Mouse (Mus musculus): ENCODE measurements around the gene Castor2. TPM values are rescaled to one million over a fixed set of nuclear protein-coding genes. Genes with fewer than 3 reads are reported as not detected.

Castor2 gene
- total RNA-seq, 1 experiment from 2014 or later: 1.2 TPM

DNA sequence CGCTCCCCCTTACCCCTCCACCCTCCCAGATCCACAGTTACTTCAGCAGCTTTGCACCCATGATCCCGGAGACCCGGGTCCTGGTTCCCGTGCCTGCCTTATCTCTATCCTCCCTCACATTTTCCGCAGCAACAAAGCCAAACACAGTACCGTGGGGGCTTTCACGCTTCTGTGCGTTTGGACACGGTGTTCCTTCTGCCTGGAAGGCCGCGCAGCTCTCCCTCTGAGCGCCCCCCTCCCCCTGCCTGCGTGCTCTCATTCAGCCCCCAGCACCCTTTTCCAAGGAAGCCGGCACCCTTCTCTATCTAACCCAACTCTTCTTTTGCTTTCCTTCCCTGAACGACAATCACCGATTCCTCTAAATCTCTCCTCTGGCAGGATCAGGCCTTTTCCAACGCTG, 535 bp upstream of the Castor2 start:
- ATAC-seq (replicated peaks in 1 of 2; ENCODE audit: insufficient read depth in 1 of 2, low FRiP score in 2 of 2, low TSS enrichment in 1 of 2, low read depth in 1 of 2, poor library complexity in 2 of 2, severe bottlenecking in 2 of 2): 0 out of 4 replicates have a peak, but pooled peaks of 1 of the 2 experiments have one; percentile 12

DNA sequence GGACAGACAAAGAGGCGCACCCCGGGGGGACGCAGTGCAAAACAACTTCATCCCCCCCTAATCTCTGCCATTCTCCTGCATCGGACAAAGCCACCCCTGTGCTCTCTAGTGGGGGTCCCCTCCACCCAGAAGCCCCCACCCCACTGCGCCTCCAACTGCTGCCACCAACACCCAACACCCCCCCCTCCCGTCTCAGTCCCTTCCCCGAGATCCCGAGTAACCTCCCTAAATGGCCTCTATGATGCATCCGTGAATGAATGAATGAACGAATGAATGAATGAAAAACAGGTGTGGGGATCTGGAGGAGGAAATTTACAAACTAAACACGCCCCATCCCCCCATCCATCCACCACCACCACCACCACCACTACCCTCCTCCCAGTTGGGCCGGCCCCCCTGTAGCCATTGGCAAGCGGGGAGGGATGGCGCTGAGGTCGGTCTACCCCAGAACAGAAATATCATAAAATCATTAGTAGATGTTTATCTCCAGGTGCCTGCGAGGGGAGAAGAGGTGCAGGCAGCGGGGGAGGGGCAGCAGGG, 791 bp downstream of the Castor2 start:
- no peak for ATAC-seq (replicated peaks in 1 of 2; ENCODE audit: insufficient read depth in 1 of 2, low FRiP score in 2 of 2, low TSS enrichment in 1 of 2, low read depth in 1 of 2, poor library complexity in 2 of 2, severe bottlenecking in 2 of 2)

DNA sequence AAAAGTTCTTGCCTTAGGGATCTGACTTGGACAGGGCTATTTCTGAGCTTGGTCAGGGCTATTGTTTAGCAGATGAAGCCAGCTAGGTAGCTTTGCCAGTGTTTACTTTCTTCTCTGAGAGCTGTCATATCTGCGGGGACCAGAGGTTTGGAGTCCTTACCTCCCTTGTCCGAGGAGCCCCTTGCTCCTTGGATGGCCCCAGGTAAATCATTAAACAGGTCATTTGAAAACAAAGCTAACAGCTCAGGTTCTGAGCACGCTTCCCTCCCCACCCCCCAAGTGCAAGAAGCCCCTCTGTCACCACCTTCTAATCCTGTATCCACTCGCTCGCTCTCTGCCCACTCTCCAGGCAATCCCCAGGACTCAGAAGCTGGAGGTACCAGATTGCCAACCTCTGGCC, 1.8 kb downstream of the Castor2 start:
- no peak for ATAC-seq (replicated peaks in 1 of 2; ENCODE audit: insufficient read depth in 1 of 2, low FRiP score in 2 of 2, low TSS enrichment in 1 of 2, low read depth in 1 of 2, poor library complexity in 2 of 2, severe bottlenecking in 2 of 2)

DNA sequence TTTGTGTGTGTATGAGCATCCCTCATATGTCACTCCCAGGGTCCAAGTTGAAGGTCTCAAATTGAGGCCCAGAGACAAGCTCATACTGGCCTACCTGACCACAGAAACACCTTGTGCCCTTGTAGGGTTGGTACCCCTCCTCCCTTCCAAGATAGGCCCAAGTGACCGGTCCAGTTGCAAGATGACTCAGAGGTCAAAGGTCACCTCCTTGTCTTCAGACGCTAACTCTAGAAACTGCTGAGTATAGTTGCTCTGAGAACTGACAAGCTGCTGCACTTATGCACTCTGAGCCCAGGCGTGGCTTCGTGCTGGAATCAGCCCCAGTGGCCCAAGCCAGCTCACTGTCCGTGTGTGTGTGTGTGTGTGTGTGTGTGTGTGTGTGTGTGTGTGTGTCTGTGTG, 2.4 kb downstream of the Castor2 start:
- ATAC-seq (replicated peaks in 1 of 2; ENCODE audit: insufficient read depth in 1 of 2, low FRiP score in 2 of 2, low TSS enrichment in 1 of 2, low read depth in 1 of 2, poor library complexity in 2 of 2, severe bottlenecking in 2 of 2): no peak

DNA sequence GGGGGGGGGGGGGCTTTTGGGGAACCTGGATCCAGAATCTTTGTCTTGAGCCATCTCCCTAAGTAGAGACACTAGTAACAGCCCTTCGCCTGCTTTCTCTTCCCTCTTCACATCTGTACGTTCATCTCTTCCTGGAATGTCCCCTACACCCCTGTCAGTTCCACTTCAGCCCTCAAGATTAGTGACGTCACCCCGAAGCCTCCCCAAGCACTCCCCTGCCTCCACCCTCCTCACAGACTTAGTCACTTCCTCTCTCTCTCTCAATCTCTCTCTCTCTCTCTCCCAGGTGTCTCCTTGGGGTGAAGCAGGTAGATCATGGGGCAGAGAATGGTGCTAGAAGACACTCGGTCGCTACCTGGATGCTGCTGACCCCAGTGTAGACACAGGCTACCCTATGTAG, 3.2 kb downstream of the Castor2 start:
- ATAC-seq (replicated peaks in 1 of 2; ENCODE audit: insufficient read depth in 1 of 2, low FRiP score in 2 of 2, low TSS enrichment in 1 of 2, low read depth in 1 of 2, poor library complexity in 2 of 2, severe bottlenecking in 2 of 2): no peak

DNA sequence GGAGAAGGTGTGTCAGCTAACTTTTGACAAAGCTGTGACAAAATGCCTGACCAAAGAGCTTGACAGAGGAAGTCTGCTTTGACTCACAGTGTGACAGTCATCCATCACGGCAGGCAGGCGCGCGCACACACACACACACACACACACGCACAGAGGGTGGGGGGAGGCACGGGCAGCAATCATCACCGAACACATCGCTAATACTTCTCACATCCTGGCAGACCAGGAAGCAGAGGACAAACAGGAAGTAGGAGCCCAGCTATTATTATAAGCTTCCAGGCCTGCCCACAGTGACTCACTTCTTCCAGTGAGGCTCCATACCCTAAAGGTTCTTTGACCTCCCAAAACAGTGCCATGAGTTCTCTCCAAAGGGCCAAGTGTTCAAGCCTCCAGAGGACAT, 6.3 kb downstream of the Castor2 start:
- ATAC-seq (replicated peaks in 1 of 2; ENCODE audit: insufficient read depth in 1 of 2, low FRiP score in 2 of 2, low TSS enrichment in 1 of 2, low read depth in 1 of 2, poor library complexity in 2 of 2, severe bottlenecking in 2 of 2): no peak

DNA sequence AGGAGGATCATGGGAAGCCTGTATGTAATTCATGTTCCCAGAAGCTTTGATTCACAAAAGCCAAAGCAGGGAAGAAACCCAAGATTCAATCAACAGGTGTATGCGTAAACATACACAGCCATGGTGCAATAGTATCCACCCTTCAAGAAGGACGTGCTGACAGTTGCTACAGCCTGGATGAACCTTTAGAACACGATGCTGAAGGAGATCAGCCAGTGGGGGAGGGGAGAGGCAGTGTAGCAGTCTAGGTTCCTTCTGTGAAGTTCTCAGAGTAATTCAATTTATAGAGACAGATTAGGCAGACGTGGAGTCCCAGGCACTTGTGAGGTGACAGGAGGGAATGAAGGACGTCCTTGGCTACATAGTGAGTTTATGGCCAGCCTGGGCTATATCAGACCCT, 15.5 kb downstream of the Castor2 start:
- ATAC-seq (replicated peaks in 1 of 2; ENCODE audit: insufficient read depth in 1 of 2, low FRiP score in 2 of 2, low TSS enrichment in 1 of 2, low read depth in 1 of 2, poor library complexity in 2 of 2, severe bottlenecking in 2 of 2): no peak

DNA sequence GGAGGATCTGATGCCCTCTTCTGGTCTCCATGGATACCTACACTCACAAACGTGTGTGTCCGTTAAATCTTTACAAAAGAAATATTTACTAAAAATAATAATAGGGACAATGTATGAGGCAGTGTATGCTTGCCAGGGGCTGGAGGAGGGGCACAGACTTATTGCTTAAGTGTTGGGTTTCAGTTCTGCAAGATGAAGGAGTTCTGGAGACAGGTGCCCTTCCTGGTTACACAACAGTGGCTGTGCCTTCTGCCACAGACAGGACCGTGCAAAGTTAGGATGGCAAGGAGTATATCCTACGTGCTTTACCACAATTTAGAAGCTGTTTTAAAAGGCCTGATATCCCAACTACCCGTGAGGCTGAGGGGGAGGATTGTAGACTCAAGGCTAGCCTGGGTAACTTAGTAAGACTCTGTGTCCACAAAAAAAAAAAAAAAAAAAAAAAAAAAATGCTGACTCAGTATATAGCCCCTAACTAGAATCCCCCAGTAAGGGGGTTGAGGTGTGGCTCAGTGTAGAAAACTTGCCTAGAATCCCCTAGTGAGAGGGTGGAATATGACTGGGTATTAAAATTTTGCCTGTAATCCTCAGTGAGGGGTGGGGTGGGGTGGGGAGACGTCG, 16.2 kb downstream of the Castor2 start:
- no peak for ATAC-seq (replicated peaks in 1 of 2; ENCODE audit: insufficient read depth in 1 of 2, low FRiP score in 2 of 2, low TSS enrichment in 1 of 2, low read depth in 1 of 2, poor library complexity in 2 of 2, severe bottlenecking in 2 of 2)

DNA sequence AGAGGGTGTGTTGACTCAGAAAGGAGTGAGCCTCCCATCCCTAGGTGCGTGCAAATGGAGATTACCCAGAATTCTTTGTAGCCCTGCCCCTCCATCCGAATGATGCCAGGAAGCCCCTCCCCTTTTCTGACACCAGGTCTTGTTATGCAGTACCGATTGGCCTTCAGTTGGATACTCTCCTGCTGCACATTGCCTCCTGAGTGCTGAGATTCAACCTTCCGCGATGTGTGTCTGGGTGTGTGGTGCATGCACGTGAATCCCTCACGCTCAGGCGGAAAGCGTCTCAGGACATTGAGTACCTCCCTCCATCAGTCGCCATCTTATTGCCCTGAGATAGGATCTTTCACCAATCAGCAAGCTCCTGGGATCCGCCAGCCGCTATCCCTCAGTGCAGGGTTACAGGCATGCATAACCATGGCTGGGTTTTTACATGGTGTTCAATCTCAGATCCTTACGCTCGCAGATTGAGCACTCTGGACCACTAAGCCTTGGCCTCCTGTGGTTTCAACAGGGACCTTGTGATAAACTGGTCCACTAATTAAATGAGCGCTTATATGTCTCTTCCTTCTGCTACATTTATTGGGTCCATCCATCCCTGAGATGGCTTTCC, 19.4 kb downstream of the Castor2 start:
- no peak for ATAC-seq (replicated peaks in 1 of 2; ENCODE audit: insufficient read depth in 1 of 2, low FRiP score in 2 of 2, low TSS enrichment in 1 of 2, low read depth in 1 of 2, poor library complexity in 2 of 2, severe bottlenecking in 2 of 2)

DNA sequence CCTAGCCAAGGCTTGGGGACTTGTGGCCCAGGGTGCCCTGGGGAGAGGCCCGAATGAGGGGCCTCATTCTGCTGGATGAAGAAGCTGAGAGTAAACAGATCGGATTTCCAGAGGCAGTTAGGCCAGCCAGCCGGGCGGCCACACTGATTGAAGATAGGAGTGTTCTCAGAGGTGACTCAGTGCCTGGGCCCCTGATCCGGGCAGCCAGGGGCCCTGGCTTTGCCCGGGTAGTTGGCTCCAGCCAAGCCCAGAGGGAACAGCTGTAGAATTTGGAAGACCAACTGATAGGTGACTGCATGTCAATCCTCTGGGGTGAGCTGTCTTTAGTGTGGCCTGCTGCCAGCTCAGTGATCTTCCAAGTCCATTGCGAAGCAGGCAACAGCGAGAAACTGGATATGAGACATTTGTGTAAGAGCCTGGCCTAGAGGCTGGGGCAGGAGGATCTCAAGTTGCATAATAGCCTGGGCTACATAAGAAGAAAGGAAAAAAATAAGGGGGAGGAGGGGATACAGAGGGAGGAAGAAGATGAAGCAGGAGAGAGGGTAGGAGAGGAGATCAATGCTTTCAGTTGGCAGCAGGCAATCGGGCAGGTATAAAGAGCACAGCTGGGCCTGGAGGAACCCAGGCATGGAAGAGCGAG, 20.1 kb downstream of the Castor2 start:
- no peak for ATAC-seq (replicated peaks in 1 of 2; ENCODE audit: insufficient read depth in 1 of 2, low FRiP score in 2 of 2, low TSS enrichment in 1 of 2, low read depth in 1 of 2, poor library complexity in 2 of 2, severe bottlenecking in 2 of 2)

DNA sequence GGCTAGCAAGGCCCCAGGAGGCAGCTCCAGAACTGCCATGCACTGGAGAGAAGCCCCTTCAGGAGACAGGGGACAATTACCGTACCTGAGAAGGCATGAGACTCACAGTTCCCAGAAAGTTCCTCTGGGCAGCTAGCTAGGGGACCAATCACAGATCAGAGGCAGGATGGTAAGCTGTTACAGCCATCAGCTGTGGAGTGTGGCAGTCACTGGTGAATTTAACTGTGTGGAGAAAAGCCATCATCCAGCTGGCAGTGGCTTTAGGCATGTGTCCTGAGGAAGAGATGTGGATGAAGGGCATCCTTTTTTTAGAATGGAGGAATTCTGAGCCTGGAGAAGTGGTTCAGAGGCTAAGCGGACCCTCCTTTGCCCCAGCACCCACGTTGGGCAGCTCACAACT, 20.6 kb downstream of the Castor2 start:
- ATAC-seq (replicated peaks in 1 of 2; ENCODE audit: insufficient read depth in 1 of 2, low FRiP score in 2 of 2, low TSS enrichment in 1 of 2, low read depth in 1 of 2, poor library complexity in 2 of 2, severe bottlenecking in 2 of 2): no peak

DNA sequence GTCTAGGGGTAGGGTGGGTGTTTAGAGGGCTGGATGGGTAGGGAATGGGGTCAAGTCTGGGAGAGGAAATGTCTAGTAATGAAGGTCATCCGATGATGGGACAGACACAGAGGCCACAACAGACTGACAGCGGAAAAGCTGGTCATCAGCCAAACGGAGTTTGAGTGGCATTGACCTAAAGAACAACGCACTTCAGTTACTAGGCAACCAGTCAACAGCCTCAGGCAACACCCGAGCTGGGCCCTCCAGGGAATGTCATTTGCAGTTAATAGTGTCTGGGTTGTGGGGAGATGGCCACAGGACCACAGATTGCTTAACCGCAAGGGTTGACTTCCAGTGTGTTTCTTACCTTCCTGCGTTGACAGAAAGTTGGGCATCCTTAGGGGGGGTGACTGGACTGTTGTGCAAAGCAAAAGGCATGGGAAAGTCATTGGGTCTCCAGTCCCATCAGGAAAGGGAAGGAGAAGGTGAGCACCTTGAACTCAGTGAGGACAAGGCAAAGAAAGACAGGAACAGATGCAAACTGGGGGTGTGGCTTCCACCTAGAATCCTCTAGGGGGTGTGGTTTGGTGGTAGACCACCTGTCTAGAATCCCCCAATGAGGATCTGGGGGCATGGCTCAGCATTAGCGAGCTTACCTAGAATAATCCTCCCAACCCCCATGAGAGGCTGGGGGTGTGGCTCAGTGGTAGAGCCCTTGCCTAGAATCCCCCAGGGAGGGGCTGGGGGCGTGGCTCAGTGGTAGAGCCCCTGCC, 21.8 kb downstream of the Castor2 start:
- ATAC-seq (replicated peaks in 1 of 2; ENCODE audit: insufficient read depth in 1 of 2, low FRiP score in 2 of 2, low TSS enrichment in 1 of 2, low read depth in 1 of 2, poor library complexity in 2 of 2, severe bottlenecking in 2 of 2): 0 out of 4 replicates have a peak, but pooled peaks of 1 of the 2 experiments have one; percentile 27

DNA sequence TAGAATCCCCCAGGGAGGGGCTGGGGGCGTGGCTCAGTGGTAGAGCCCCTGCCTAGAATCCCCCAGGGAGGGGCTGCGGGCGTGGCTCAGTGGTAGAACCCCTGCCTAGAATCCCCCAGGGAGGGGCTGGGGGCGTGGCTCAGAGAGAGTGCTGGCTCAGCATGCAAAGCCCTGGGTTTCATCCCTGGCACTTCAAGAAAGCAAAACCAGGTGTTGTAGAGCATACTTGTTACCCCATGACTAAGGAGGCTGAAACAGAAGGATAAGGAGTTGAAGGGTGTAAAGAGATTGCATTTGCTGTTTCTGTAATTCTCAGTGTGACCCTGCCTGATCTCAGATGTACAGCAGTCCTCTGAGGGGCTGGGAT, 22.4 kb downstream of the Castor2 start:
- ATAC-seq (replicated peaks in 1 of 2; ENCODE audit: insufficient read depth in 1 of 2, low FRiP score in 2 of 2, low TSS enrichment in 1 of 2, low read depth in 1 of 2, poor library complexity in 2 of 2, severe bottlenecking in 2 of 2): no peak

DNA sequence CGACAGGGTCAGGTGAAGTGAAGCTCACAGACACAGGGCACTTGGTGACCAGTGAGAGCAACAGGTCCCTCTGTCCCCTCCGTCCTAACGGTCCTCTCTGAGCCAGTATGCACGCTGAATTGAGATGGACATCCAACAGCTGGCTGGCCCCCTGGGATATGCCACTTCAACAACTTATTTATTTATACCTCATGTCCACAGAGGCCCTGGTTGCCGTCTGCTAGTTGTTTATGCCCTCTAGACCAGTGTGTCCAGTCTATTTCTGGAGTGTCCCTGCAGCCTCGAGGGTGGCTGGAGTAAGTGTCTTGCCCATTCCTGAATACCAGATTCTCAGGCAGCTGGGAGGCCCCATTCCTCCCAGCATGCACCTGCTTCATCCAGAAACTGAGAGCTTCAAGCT, 24.3 kb downstream of the Castor2 start:
- no peak for ATAC-seq (replicated peaks in 1 of 2; ENCODE audit: insufficient read depth in 1 of 2, low FRiP score in 2 of 2, low TSS enrichment in 1 of 2, low read depth in 1 of 2, poor library complexity in 2 of 2, severe bottlenecking in 2 of 2)

DNA sequence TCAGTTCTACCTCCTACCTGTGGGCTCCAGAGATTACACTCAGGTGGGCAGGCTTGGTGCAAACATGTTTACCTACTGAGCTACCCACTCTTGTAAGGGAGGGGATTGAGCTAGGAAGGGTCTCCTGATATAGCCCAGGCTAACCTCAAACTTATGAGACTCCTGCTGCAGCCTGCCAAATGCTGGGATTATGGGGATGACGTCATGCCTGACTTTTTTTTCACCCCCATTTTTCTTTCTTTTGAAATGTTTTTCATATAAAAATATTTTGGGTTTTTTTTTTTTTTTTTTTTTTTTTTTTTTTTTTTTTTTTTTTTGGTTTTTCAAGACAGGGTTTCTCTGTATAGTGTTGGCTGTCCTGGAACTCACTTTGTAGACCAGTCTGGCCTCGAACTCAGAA, 26.7 kb downstream of the Castor2 start:
- ATAC-seq (replicated peaks in 1 of 2; ENCODE audit: insufficient read depth in 1 of 2, low FRiP score in 2 of 2, low TSS enrichment in 1 of 2, low read depth in 1 of 2, poor library complexity in 2 of 2, severe bottlenecking in 2 of 2): no peak

DNA sequence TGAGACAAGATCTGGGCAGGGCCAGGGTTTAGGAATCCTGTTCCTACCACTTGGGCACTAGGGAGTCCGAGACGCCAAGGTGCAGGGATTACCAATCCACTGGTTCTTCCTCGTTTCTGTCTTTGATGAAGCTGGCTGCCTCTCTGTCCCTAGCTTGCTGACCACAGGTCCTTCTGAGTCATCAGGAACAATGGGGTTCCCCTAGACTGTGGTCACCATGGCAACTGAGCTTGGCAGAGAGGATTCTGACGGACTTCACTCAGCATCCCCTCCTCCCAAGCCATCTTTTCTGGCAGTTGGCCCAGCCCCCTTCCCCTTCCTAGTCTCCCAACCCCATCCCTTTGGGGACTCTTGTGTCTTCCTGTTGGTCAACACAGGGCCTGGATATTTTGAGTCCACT, 32.1 kb downstream of the Castor2 start:
- ATAC-seq (replicated peaks in 1 of 2; ENCODE audit: insufficient read depth in 1 of 2, low FRiP score in 2 of 2, low TSS enrichment in 1 of 2, low read depth in 1 of 2, poor library complexity in 2 of 2, severe bottlenecking in 2 of 2): no peak

DNA sequence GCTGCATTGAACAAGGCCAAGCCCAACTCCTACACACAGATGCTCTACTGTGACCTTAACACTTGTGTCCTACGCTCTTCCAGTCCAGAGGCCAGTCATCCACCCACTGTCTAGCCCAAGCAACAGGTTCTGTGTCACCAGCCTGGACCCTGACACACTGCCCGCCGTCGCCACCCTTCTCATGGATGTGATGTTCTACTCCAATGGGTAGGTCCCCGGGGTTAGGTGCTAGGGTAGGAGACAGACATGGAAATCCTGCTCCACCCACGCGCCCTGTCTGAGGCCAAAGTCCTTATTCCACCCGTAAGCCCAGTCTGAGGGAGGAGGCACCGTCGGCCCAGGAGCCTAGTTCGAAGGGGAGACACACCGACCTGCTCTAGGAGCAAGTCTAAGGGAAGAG, 36.5 kb downstream of the Castor2 start:
- ATAC-seq (replicated peaks in 1 of 2; ENCODE audit: insufficient read depth in 1 of 2, low FRiP score in 2 of 2, low TSS enrichment in 1 of 2, low read depth in 1 of 2, poor library complexity in 2 of 2, severe bottlenecking in 2 of 2): no peak

DNA sequence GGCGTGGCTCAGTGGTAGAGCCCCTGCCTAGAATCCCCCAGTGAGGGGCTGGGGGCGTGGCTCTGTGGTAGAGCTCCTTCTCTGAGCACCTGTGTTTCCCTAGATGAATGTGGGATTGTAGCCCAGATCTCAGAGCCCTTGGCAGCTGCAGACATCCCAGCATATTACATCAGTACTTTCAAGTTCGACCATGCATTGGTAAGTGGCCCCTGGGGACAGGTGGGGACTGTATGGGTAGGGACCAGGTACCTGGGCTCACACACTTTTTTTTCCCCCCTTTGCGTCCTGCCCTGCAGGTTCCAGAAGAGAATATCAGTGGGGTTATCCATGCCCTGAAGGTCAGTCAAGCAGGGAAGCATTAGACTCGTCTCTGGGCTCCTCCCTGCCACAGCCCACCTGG, 38.4 kb downstream of the Castor2 start:
- no peak for ATAC-seq (replicated peaks in 1 of 2; ENCODE audit: insufficient read depth in 1 of 2, low FRiP score in 2 of 2, low TSS enrichment in 1 of 2, low read depth in 1 of 2, poor library complexity in 2 of 2, severe bottlenecking in 2 of 2)
